Mouse (Mus musculus): Measurements from ENCODE around the gene Ddx23. TPM values are rescaled to one million over a fixed set of nuclear protein-coding genes. Genes with fewer than 3 reads are reported as not detected.

The Ddx23 gene
- polyA plus RNA-seq, 1 experiment, result 53.4 TPM

DNA sequence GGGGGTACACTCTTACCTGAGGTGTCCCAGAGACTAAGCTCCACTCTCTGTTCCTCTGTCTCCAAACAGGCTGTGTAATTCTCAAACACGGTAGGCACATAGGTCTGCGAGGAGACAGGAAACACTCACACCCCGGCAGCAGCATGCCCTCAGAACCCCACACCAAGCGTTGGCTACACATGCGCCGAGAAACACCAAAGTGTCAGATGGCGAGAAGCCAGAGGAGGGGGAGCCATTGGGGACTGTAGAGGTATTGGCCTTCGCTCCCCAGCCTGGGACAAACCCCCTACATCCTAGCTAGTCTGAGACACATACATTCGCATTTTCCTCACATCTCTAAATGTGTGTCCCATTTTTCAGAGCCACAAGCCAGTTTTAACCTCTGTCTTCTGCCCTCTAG is 13.8 kb upstream of the Ddx23 start:
- peak overlapping the region; percentile 72 for H3K4me3 ChIP-seq (ENCODE audit: insufficient read depth, low read length)
- H3K27ac ChIP-seq (ENCODE audit: insufficient read depth, low read length), result no peak overlapping the region
- TF ChIP-seq CTCF (IDR thresholded peaks at IDR 0.05; ENCODE audit: extremely low read depth, insufficient read depth, low read length), result no peak
- no peak for TF ChIP-seq POLR2A (IDR thresholded peaks at IDR 0.05; ENCODE audit: extremely low read depth, insufficient read depth, low read length)
- peaks cover 7% of the 10 kb centered on the region for H3K4me1 ChIP-seq (ENCODE audit: control insufficient read depth, insufficient read depth, low read length)

DNA sequence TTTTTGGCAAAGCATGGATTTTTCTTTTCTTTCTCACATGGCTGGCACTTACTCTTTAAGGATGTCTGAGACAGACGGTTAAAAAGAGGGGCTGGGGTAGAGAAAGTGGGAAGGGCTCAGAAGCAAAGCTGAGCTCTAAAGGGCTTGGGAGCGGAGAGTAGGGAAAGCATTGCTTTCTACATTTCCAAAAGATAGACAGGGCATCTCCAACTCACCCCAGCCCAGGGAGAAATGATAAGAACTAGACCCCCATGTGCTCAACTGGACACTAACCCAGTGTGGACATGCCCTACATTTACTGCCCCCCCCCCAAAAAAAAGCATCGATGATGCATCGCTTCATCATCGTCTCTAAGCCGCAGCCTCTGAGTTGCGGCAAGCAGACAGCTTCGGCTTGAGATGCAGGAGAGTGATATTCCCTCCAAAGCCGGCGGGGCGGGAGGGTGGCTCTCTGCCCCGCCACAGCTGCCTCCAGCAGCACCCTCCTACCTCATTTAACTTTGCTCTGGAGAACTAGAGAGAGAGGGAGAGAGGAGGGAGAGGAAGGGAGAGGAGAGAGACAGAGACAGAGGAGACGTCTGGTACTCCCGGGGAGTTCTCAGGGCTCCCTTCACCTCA is 13.0 kb upstream of the Ddx23 start:
- H3K4me3 ChIP-seq (ENCODE audit: insufficient read depth, low read length), result peak overlapping the region; percentile 72
- peaks cover 5% of the 10 kb centered on the region for H3K4me1 ChIP-seq (ENCODE audit: control insufficient read depth, insufficient read depth, low read length)
- TF ChIP-seq CTCF (IDR thresholded peaks at IDR 0.05; ENCODE audit: extremely low read depth, insufficient read depth, low read length), result no peak
- no peak for TF ChIP-seq POLR2A (IDR thresholded peaks at IDR 0.05; ENCODE audit: extremely low read depth, insufficient read depth, low read length)
- no peak overlapping the region for H3K27ac ChIP-seq (ENCODE audit: insufficient read depth, low read length)

DNA sequence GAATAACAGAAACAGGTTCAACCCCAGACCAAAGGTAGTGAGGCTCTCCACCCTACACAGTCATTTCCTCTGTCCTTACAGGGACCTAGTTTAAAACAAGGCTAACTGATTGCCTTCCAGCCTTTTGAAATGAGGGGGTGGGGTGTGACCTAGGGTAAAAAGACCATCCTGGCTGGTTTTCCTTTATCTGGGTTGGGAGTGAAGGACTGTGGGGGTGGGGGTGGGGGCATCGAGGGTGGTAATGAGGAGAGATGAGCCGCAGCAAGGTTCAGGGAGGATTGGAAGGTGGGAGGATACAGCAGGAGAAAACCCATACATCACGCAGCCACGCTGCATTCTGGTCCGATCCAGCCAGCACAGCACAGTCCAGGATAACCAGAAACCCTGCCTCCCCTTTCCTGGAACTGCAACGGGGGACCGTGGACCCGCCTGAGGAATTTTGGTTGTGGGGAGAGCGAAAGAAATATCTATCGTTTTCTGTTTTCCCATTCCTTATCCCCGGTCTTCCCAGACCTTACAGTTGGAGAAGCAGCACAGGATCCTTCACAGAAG is 12.4 kb upstream of the Ddx23 start:
- Histone ChIP-seq H3K4me3 (ENCODE audit: insufficient read depth, low read length) (peak overlapping the region; percentile 72), H3K27ac (ENCODE audit: insufficient read depth, low read length) (no peak overlapping the region), H3K4me1 (ENCODE audit: control insufficient read depth, insufficient read depth, low read length) (peaks cover 4% of the 10 kb centered on the region)
- peak; percentile 79 for TF ChIP-seq POLR2A (IDR thresholded peaks at IDR 0.05; ENCODE audit: extremely low read depth, insufficient read depth, low read length)
- TF ChIP-seq CTCF (IDR thresholded peaks at IDR 0.05; ENCODE audit: extremely low read depth, insufficient read depth, low read length), result no peak

DNA sequence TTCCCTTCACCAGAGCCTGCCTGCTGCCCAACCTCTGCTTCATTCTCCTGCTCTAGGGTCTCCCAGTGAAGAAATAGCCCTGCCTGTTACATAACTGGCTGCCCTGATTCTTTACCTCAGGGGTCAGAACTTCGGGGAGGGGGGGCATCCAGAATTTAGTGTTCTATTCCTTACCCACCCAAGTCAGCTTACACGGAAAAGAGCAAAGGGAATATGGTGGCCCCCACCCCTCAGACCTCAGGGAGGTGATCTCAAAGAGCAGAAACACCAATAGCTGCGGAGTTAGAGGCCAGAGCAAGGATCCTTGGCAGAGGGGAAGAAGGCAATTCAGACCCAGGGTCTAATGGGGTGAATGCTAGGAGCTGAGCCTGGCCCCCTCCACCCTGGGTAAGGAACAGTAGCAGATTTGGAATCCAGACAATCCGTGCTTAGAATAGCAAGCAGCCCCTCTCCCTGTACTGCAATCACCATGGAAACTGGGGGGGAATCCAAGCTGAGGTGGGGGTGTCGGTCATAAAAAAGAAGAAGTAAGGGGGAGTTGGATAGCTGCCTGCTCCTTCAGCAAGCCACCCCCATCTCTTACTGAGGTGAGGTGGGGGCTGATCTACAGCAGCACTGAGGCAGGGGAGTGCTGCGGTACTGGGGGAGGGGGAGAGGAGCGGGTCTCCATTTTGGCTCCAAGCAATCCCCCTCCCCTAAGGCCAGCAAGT is 11.7 kb upstream of the Ddx23 start:
- Histone ChIP-seq H3K4me1 (ENCODE audit: control insufficient read depth, insufficient read depth, low read length) (peaks cover 4% of the 10 kb centered on the region), H3K4me3 (ENCODE audit: insufficient read depth, low read length) (peak overlapping the region; percentile 72; the same call in 1 of the 2 replicates), H3K27ac (ENCODE audit: insufficient read depth, low read length) (peak overlapping the region; percentile 39; the same call in 1 of the 2 replicates)
- TF ChIP-seq POLR2A (IDR thresholded peaks at IDR 0.05; ENCODE audit: extremely low read depth, insufficient read depth, low read length) (no peak), CTCF (IDR thresholded peaks at IDR 0.05; ENCODE audit: extremely low read depth, insufficient read depth, low read length) (no peak)

DNA sequence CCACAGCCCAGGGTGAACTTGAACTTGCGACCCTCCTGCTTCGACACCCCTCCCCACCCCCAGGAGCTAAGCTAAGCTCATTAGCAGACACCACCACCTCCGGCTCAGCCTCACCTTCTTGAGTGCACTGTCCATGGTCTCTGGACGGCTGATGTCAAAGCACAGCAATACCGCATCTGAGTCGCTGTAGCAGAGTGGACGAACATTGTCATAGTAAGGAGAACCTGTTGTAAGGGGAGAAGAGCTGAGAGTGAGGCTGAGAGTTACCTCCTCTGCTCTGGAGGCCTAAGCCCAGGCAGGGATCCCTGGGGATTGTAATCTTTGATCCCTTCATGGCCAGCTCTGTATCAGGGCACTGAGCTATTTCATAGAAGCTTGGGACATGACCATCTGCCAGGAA is 11.0 kb upstream of the Ddx23 start:
- no peak overlapping the region for H3K27ac ChIP-seq (ENCODE audit: insufficient read depth, low read length)
- no peak for TF ChIP-seq CTCF (IDR thresholded peaks at IDR 0.05; ENCODE audit: extremely low read depth, insufficient read depth, low read length)
- no peak for TF ChIP-seq POLR2A (IDR thresholded peaks at IDR 0.05; ENCODE audit: extremely low read depth, insufficient read depth, low read length)
- no peak overlapping the region for H3K4me3 ChIP-seq (ENCODE audit: insufficient read depth, low read length)
- H3K4me1 ChIP-seq (ENCODE audit: control insufficient read depth, insufficient read depth, low read length), result peaks cover 4% of the 10 kb centered on the region

DNA sequence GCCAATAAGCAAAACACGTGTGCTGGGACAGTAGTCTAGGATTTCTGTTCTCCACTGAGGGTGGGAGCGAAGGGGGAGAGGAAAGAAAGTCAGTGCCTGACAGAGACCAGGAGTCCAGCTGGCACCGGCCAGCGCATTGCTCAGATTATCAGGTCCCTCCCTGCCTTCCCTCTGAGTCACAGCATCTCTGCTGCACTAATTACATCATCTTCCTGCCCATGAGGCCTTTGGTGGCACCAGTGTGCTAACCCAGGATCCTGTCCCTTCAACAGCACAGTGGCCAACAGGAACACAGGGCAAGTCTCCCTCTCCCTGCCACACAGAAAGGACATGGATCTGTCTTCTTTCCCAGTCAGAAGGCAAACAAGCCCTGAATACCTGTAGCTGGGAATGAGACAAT is 9.9 kb upstream of the Ddx23 start:
- Histone ChIP-seq H3K4me1 (ENCODE audit: control insufficient read depth, insufficient read depth, low read length) (peaks cover 4% of the 10 kb centered on the region), H3K4me3 (ENCODE audit: insufficient read depth, low read length) (no peak overlapping the region), H3K27ac (ENCODE audit: insufficient read depth, low read length) (no peak overlapping the region)
- no peak for TF ChIP-seq POLR2A (IDR thresholded peaks at IDR 0.05; ENCODE audit: extremely low read depth, insufficient read depth, low read length)
- no peak for TF ChIP-seq CTCF (IDR thresholded peaks at IDR 0.05; ENCODE audit: extremely low read depth, insufficient read depth, low read length)

DNA sequence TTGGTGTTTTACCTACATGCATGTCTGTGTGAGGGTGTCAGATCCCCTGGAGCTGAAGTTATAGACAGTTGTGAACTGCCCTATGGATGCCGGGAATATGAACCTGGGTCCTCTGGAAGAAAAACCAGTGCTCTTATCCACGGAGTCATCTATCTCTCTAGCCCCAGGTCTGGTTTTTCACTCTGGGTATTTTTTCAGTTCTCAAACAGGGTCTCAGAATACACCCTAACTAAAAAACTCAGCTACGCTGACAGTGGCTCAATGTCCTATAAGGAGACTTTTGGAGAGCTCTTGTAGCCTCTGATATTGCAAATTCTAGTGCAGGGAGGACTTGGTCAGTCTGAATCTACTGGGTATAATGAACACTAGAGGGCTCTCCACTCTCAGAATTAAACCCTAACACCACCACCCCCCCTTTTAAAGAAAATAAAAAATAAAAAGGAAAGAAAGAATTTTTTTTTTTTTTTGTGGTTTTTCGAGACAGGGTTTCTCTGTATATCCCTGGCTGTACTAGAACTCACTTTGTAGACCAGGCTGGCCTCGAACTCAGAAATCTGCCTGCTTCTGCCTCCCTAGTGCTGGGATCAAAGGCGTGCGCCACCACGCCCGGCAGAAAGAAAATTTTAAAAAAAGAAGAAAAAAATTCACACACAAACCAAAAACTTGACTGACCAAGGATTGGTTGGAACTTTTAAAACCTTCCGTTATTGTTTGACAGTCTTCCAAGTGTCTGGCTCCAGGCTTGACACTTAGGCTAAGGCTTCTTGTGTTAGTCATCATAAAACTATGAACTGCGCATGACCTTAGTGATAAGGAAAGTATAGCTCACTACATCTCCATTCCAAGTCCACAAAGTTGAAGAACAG is 1.6 kb upstream of the Ddx23 start:
- Histone ChIP-seq H3K4me3 (ENCODE audit: insufficient read depth, low read length) (no peak overlapping the region), H3K4me1 (ENCODE audit: control insufficient read depth, insufficient read depth, low read length) (no peaks in the 10 kb centered on the region), H3K27ac (ENCODE audit: insufficient read depth, low read length) (no peak overlapping the region)
- TF ChIP-seq CTCF (IDR thresholded peaks at IDR 0.05; ENCODE audit: extremely low read depth, insufficient read depth, low read length) (peak; percentile 29), POLR2A (IDR thresholded peaks at IDR 0.05; ENCODE audit: extremely low read depth, insufficient read depth, low read length) (no peak)

DNA sequence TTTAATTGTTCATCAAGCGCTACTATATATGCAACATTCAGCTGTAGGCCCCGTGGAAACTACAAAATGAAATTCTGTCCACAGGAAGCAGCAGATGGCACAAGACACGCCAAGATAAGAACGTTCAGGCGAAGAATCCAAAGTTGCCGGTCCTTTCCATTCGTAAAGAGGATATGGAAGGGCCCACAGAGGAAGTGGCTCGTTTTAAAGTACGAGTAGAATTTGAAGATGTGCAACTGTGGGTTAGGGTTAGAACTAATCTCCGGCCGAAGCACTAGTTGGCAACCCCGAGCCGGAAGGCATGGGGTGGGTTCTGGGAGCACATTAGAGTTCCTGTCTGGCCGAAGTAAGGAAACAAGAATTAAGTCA is 512 bp downstream of the Ddx23 start:
- TF ChIP-seq POLR2A (IDR thresholded peaks at IDR 0.05; ENCODE audit: extremely low read depth, insufficient read depth, low read length), result no peak
- TF ChIP-seq CTCF (IDR thresholded peaks at IDR 0.05; ENCODE audit: extremely low read depth, insufficient read depth, low read length), result no peak
- peak overlapping the region; percentile 80 for H3K4me3 ChIP-seq (ENCODE audit: insufficient read depth, low read length)
- no peaks in the 10 kb centered on the region for H3K4me1 ChIP-seq (ENCODE audit: control insufficient read depth, insufficient read depth, low read length)
- H3K27ac ChIP-seq (ENCODE audit: insufficient read depth, low read length), result peak overlapping the region; percentile 85

DNA sequence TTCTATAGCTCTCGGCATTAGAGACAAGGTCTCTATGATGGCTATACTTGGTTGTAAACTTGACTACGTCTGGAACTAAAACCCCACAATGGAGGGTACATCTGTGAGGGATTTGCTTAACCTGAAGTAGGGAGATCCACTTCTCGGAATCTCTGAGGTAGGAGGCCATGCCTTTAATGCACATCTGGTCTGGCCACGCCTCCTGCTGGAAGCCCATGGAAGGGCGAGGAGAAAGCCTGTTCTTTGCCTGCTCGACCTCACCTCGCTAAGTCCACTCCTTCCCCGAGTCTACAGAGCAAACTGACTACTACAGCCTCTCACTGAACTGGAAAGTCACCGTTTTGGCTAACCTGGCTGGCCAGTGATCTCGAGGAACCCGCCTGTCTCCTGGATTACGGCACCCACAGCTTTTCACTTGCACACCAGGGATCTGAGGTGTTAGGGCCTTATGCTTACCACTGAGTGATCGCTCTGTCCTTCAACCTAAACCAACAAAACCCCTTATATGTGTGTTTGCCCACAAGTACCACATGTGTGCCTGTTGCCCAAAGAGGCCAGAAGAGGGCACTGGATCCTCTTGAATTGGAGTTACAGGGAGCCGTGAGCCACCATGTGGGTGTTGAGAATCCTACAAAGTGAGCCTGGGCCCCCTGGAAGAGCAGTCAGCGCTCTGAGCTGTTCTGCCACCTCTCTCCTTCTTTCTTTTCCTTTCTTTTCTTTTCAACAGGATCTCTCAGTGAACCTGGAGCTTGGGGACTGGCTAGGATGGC is 5.5 kb downstream of the Ddx23 start:
- TF ChIP-seq CTCF (IDR thresholded peaks at IDR 0.05; ENCODE audit: extremely low read depth, insufficient read depth, low read length) (0 out of 2 replicates have a peak, but pooled peaks have one; percentile 5), POLR2A (IDR thresholded peaks at IDR 0.05; ENCODE audit: extremely low read depth, insufficient read depth, low read length) (no peak)
- H3K4me1 ChIP-seq (ENCODE audit: control insufficient read depth, insufficient read depth, low read length), result no peaks in the 10 kb centered on the region
- H3K27ac ChIP-seq (ENCODE audit: insufficient read depth, low read length), result no peak overlapping the region
- no peak overlapping the region for H3K4me3 ChIP-seq (ENCODE audit: insufficient read depth, low read length)
